Mouse (Mus musculus) thymus, postnatal 14 days (tissue): ENCODE data around the gene Golim4.

ENCODE experiments used
- DNase-seq: peaks from one replicate; pipeline ENCODE4 v3.0.0; 2021

Gene Golim4

GRCm38 (mm10) chr3:75917770-75918503 is 38.8 kb downstream of the Golim4 start:
- DNase-seq = no peak

- DNase-seq = no peak
Measured at GRCm38 (mm10) chr3:75912786-75913185, 44.0 kb downstream of the Golim4 start.

GRCm38 (mm10) chr3:75910768-75911167 is 46.0 kb downstream of the Golim4 start:
- DNase-seq = no peak

- peak; percentile 34 for DNase-seq
Measured at GRCm38 (mm10) chr3:75910257-75910656, 46.5 kb downstream of the Golim4 start.

- no peak for DNase-seq
Measured at GRCm38 (mm10) chr3:75901903-75902598, 54.7 kb downstream of the Golim4 start.

- DNase-seq = no peak
Measured at GRCm38 (mm10) chr3:75895075-75895474, 61.7 kb downstream of the Golim4 start.

- no peak for DNase-seq
Measured at GRCm38 (mm10) chr3:75891581-75891980, 65.2 kb downstream of the Golim4 start.

GRCm38 (mm10) chr3:75889323-75889722 is 67.4 kb downstream of the Golim4 start:
- no peak for DNase-seq

- DNase-seq = no peak
Measured at GRCm38 (mm10) chr3:75881582-75881981, 75.2 kb downstream of the Golim4 start.

- peak; percentile 9 for DNase-seq
Measured at GRCm38 (mm10) chr3:75879269-75879668, 77.5 kb downstream of the Golim4 start.

- no peak for DNase-seq
Measured at GRCm38 (mm10) chr3:75868886-75869285, 87.9 kb downstream of the Golim4 start.

- peak; percentile 9 for DNase-seq
Measured at GRCm38 (mm10) chr3:75864203-75864602, 92.5 kb downstream of the Golim4 start.

- peak; percentile 83 for DNase-seq
Measured at GRCm38 (mm10) chr3:75861677-75862076, 95.1 kb downstream of the Golim4 start.

- no peak for DNase-seq
Measured at GRCm38 (mm10) chr3:75860760-75861159, 96.0 kb downstream of the Golim4 start.

GRCm38 (mm10) chr3:75835286-75835967 is 121.3 kb downstream of the Golim4 start:
- no peak for DNase-seq

GRCm38 (mm10) chr3:75834827-75835226 is 121.9 kb downstream of the Golim4 start:
- DNase-seq = no peak
